Mouse (Mus musculus): Measurements from ENCODE around the gene Gm30191.

Gm30191 gene

GRCm38 (mm10) chr4:134246719-134247258, at the start of gene Gm30191:
Gene Gm30191 (plus strand): TSS chr4:134246935.
- no peak for DNase-seq (ENCODE audit: extremely low read depth, low read depth, low spot score)

- DNase-seq (ENCODE audit: extremely low read depth, low read depth, low spot score): no peak
Measured at GRCm38 (mm10) chr4:134199371-134199770, 47.4 kb upstream of the Gm30191 start.

- DNase-seq (ENCODE audit: extremely low read depth, low read depth, low spot score): no peak
Measured at GRCm38 (mm10) chr4:134202904-134203303, 43.8 kb upstream of the Gm30191 start, which contains the start of gene Gm7534. Gene Gm7534 (minus strand): TSS chr4:134203004.

GRCm38 (mm10) chr4:134203340-134203896, 43.3 kb upstream of the Gm30191 start:
- no peak for DNase-seq (ENCODE audit: extremely low read depth, low read depth, low spot score)

GRCm38 (mm10) chr4:134206488-134207053, 40.2 kb upstream of the Gm30191 start:
- no peak for DNase-seq (ENCODE audit: extremely low read depth, low read depth, low spot score)

GRCm38 (mm10) chr4:134222793-134223600, 23.7 kb upstream of the Gm30191 start:
- DNase-seq (ENCODE audit: extremely low read depth, low read depth, low spot score): no peak

- DNase-seq (ENCODE audit: extremely low read depth, low read depth, low spot score): no peak
Measured at GRCm38 (mm10) chr4:134227194-134227593, 19.5 kb upstream of the Gm30191 start, which contains the start of gene Catsper4. Gene Catsper4 (minus strand): TSS chr4:134227383.

- no peak for DNase-seq (ENCODE audit: extremely low read depth, low read depth, low spot score)
Measured at GRCm38 (mm10) chr4:134230431-134230830, 16.3 kb upstream of the Gm30191 start.

GRCm38 (mm10) chr4:134234876-134235275, 11.9 kb upstream of the Gm30191 start:
- DNase-seq (ENCODE audit: extremely low read depth, low read depth, low spot score): no peak

- no peak for DNase-seq (ENCODE audit: extremely low read depth, low read depth, low spot score)
Measured at GRCm38 (mm10) chr4:134237582-134238278, 9.0 kb upstream of the Gm30191 start.

- DNase-seq (ENCODE audit: extremely low read depth, low read depth, low spot score): peak; percentile 68
Measured at GRCm38 (mm10) chr4:134238279-134238651, 8.5 kb upstream of the Gm30191 start, which contains the start of gene Cnksr1. Gene Cnksr1 (minus strand): TSS chr4:134238399.

- DNase-seq (ENCODE audit: extremely low read depth, low read depth, low spot score): no peak
Measured at GRCm38 (mm10) chr4:134238686-134239085, 8.0 kb upstream of the Gm30191 start.

GRCm38 (mm10) chr4:134243516-134244250, 3.1 kb upstream of the Gm30191 start, which contains the start of gene E130218I03Rik:
Gene E130218I03Rik (plus strand): TSS chr4:134243662.
- DNase-seq (ENCODE audit: extremely low read depth, low read depth, low spot score): no peak

GRCm38 (mm10) chr4:134245148-134245843, 1.4 kb upstream of the Gm30191 start, which contains the start of gene Zfp593:
Gene Zfp593 (minus strand): TSS chr4:134245592.
- DNase-seq (ENCODE audit: extremely low read depth, low read depth, low spot score): peak; percentile 25

- no peak for DNase-seq (ENCODE audit: extremely low read depth, low read depth, low spot score)
Measured at GRCm38 (mm10) chr4:134246256-134246655, 479 bp upstream of the Gm30191 start.

GRCm38 (mm10) chr4:134249651-134250050, 2.9 kb downstream of the Gm30191 start:
- no peak for DNase-seq (ENCODE audit: extremely low read depth, low read depth, low spot score)

- no peak for DNase-seq (ENCODE audit: extremely low read depth, low read depth, low spot score)
Measured at GRCm38 (mm10) chr4:134250116-134250929, 3.6 kb downstream of the Gm30191 start.

GRCm38 (mm10) chr4:134250930-134251240, 4.2 kb downstream of the Gm30191 start:
- DNase-seq (ENCODE audit: extremely low read depth, low read depth, low spot score): no peak

Measured in fat pad, adult 2 months (tissue).